Mouse (Mus musculus) liver, embryonic 11.5 days (tissue): ENCODE data around the gene Sema4f. TPM values are rescaled to one million over a fixed set of nuclear protein-coding genes. Genes with fewer than 3 reads are reported as not detected.
A peak's percentile ranks its signal among the peaks of the same experiment; 100 is the strongest.

Source experiments
- ATAC-seq: fragments of 200-750 bp; cut with Nextera tagmentation; replicated peaks from 2 replicates; pipeline ENCODE4 v1.8.0; 2017; ENCODE audit warnings: moderate number of reproducible peaks, mild to moderate bottlenecking, moderate TSS enrichment, moderate library complexity; ENCODE audit not compliant: low FRiP score
- DNase-seq: peaks from one replicate; pipeline ENCODE4 v3.0.0-alpha.2; 2017; ENCODE audit warnings: low spot score
- H3K27ac ChIP-seq: fragments of 300-500 bp; sonication (generic); 2 replicates; pipeline ENCODE4 v1.5.1; 2014; ENCODE audit warnings: mild to moderate bottlenecking, low read depth, low read length, control low read depth
- H3K27me3 ChIP-seq: fragments of 300-500 bp; sonication (generic); replicated peaks from 2 replicates; pipeline ENCODE4 v1.6.1; 2014; ENCODE audit warnings: low read length, mixed read lengths; ENCODE audit not compliant: control insufficient read depth, insufficient read depth
- H3K36me3 ChIP-seq: fragments of 300-500 bp; sonication (generic); 2 replicates; pipeline ENCODE4 v1.6.1; 2014; ENCODE audit warnings: mild to moderate bottlenecking, low read length, moderate library complexity, mixed read lengths; ENCODE audit not compliant: control insufficient read depth, insufficient read depth
- H3K4me1 ChIP-seq: fragments of 300-500 bp; sonication (generic); replicated peaks from 2 replicates; pipeline ENCODE4 v1.6.1; 2014; ENCODE audit warnings: low read length, mixed read lengths; ENCODE audit not compliant: control insufficient read depth, insufficient read depth
- H3K4me2 ChIP-seq: fragments of 300-500 bp; sonication (generic); 2 replicates; pipeline ENCODE4 v1.6.1; 2014; ENCODE audit warnings: mild to moderate bottlenecking, control low read depth, moderate library complexity
- H3K4me3 ChIP-seq: fragments of 300-500 bp; sonication (generic); 2 replicates; pipeline ENCODE4 v1.5.1; 2014; ENCODE audit warnings: low read depth, low read length, control low read depth
- H3K9ac ChIP-seq: fragments of 300-500 bp; sonication (generic); 2 replicates; pipeline ENCODE4 v1.6.1; 2014; ENCODE audit warnings: low read depth, low read length, control low read depth
- H3K9me3 ChIP-seq: fragments of 300-500 bp; sonication (generic); 2 replicates; pipeline ENCODE4 v1.6.1; 2016; ENCODE audit warnings: low read length, inconsistent platforms, mixed read lengths; ENCODE audit not compliant: control insufficient read depth
- WGBS: fragments of 180-500 bp; shearing (Covaris S2); extraction: QIAGEN DNeasy Blood & Tissue Kit; methylation state at CpG from one replicate; pipeline ENCODE4 v1.1.7; 2014; 5-methylcytosine and 5-hydroxymethylcytosine counted together
- polyA plus RNA-seq: library from polyadenylated mRNA; unstranded; fragments of >200 nt; fragmentation: Nextera tagmentation; extraction: Ambion mirVana; gene quantifications from 2 replicates; pipeline ENCODE4 v1.2.1, GENCODE M21; 2014

The Sema4f gene
- polyA plus RNA-seq, 1 experiment from 2014 or later, result 0.14 TPM

- Histone ChIP-seq H3K4me3 (no peak overlapping the region), H3K9ac (no peak overlapping the region), H3K27me3 (no peaks in the 10 kb centered on the region), H3K9me3 (no peaks in the 10 kb centered on the region), H3K4me2 (no peak overlapping the region), H3K36me3 (no peaks in the 10 kb centered on the region), H3K4me1 (no peaks in the 10 kb centered on the region), H3K27ac (no peak overlapping the region)
- WGBS, result 83% methylated on average over 4 of the region's 4 CpGs
- ATAC-seq, result no peak
- no peak for DNase-seq
Measured at GRCm38 (mm10) chr6:82885909-82886308, 53.7 kb downstream of the Sema4f start.

- Histone ChIP-seq H3K36me3 (no peaks in the 10 kb centered on the region), H3K9me3 (no peaks in the 10 kb centered on the region), H3K4me3 (no peak overlapping the region), H3K9ac (no peak overlapping the region), H3K4me1 (no peaks in the 10 kb centered on the region), H3K27ac (no peak overlapping the region), H3K27me3 (no peaks in the 10 kb centered on the region), H3K4me2 (no peak overlapping the region)
- 79% methylated on average over 2 of the region's 2 CpGs for WGBS
- ATAC-seq (no peak), DNase-seq (no peak)
Measured at GRCm38 (mm10) chr6:82885441-82885840, 54.1 kb downstream of the Sema4f start.

- Histone ChIP-seq H3K9me3 (no peaks in the 10 kb centered on the region), H3K4me3 (no peak overlapping the region), H3K36me3 (no peaks in the 10 kb centered on the region), H3K27ac (no peak overlapping the region), H3K4me1 (no peaks in the 10 kb centered on the region), H3K9ac (no peak overlapping the region), H3K27me3 (no peaks in the 10 kb centered on the region), H3K4me2 (no peak overlapping the region)
- WGBS, result 21% methylated on average over 3 of the region's 3 CpGs
- DNase-seq, result no peak
- ATAC-seq, result no peak
Measured at GRCm38 (mm10) chr6:82884570-82884969, 55.0 kb downstream of the Sema4f start.

- DNase-seq, result peak; percentile 58
- Histone ChIP-seq H3K9ac (no peak overlapping the region), H3K4me2 (no peak overlapping the region), H3K27ac (no peak overlapping the region), H3K4me3 (no peak overlapping the region), H3K4me1 (no peaks in the 10 kb centered on the region), H3K9me3 (no peaks in the 10 kb centered on the region), H3K36me3 (no peaks in the 10 kb centered on the region), H3K27me3 (no peaks in the 10 kb centered on the region)
- WGBS, result 41% methylated on average over 21 of the region's 21 CpGs
- no peak; the same call in 1 of the 2 replicates for ATAC-seq
Measured at GRCm38 (mm10) chr6:82881485-82882096, 58.0 kb downstream of the Sema4f start.

- H3K9me3 ChIP-seq, result no peaks in the 10 kb centered on the region
- DNase-seq (no peak), ATAC-seq (no peak)
- H3K4me1 ChIP-seq, result no peaks in the 10 kb centered on the region
- no peak overlapping the region for H3K4me2 ChIP-seq
- no peak overlapping the region for H3K27ac ChIP-seq
- H3K4me3 ChIP-seq, result no peak overlapping the region
- WGBS, result 73% methylated on average over 3 of the region's 3 CpGs
- H3K36me3 ChIP-seq, result no peaks in the 10 kb centered on the region
- no peaks in the 10 kb centered on the region for H3K27me3 ChIP-seq
- H3K9ac ChIP-seq, result no peak overlapping the region
Measured at GRCm38 (mm10) chr6:82880807-82881206, 58.8 kb downstream of the Sema4f start.

GRCm38 (mm10) chr6:82879463-82880089 lies 60.0 kb downstream of the Sema4f start:
- Histone ChIP-seq H3K9ac (no peak overlapping the region), H3K4me2 (no peak overlapping the region), H3K27ac (no peak overlapping the region), H3K9me3 (no peaks in the 10 kb centered on the region), H3K4me3 (no peak overlapping the region), H3K4me1 (no peaks in the 10 kb centered on the region), H3K36me3 (no peaks in the 10 kb centered on the region), H3K27me3 (no peaks in the 10 kb centered on the region)
- 74% methylated on average over 11 of the region's 11 CpGs for WGBS
- no peak for DNase-seq
- ATAC-seq, result no peak

GRCm38 (mm10) chr6:82875509-82875935 lies 64.0 kb downstream of the Sema4f start:
- DNase-seq (no peak), ATAC-seq (no peak)
- peaks cover 5% of the 10 kb centered on the region for H3K4me1 ChIP-seq
- 70% methylated on average over 6 of the region's 6 CpGs for WGBS
- no peaks in the 10 kb centered on the region for H3K27me3 ChIP-seq
- no peak overlapping the region for H3K4me2 ChIP-seq
- no peak overlapping the region for H3K9ac ChIP-seq
- no peaks in the 10 kb centered on the region for H3K36me3 ChIP-seq
- no peak overlapping the region for H3K4me3 ChIP-seq
- no peak overlapping the region for H3K27ac ChIP-seq
- H3K9me3 ChIP-seq, result no peaks in the 10 kb centered on the region

- no peaks in the 10 kb centered on the region for H3K9me3 ChIP-seq
- WGBS, result 42% methylated on average over 6 of the region's 6 CpGs
- DNase-seq (no peak), ATAC-seq (no peak)
- no peak overlapping the region for H3K4me3 ChIP-seq
- H3K9ac ChIP-seq, result no peak overlapping the region
- H3K27me3 ChIP-seq, result no peaks in the 10 kb centered on the region
- no peaks in the 10 kb centered on the region for H3K36me3 ChIP-seq
- H3K27ac ChIP-seq, result no peak overlapping the region
- H3K4me1 ChIP-seq, result peaks cover 5% of the 10 kb centered on the region
- peak overlapping the region; percentile 36; the same call in 1 of the 2 replicates for H3K4me2 ChIP-seq
Measured at GRCm38 (mm10) chr6:82872332-82872707, 67.2 kb downstream of the Sema4f start.
